Mouse (Mus musculus): Measurements from ENCODE around the gene Tanc2.

Gene Tanc2

DNA sequence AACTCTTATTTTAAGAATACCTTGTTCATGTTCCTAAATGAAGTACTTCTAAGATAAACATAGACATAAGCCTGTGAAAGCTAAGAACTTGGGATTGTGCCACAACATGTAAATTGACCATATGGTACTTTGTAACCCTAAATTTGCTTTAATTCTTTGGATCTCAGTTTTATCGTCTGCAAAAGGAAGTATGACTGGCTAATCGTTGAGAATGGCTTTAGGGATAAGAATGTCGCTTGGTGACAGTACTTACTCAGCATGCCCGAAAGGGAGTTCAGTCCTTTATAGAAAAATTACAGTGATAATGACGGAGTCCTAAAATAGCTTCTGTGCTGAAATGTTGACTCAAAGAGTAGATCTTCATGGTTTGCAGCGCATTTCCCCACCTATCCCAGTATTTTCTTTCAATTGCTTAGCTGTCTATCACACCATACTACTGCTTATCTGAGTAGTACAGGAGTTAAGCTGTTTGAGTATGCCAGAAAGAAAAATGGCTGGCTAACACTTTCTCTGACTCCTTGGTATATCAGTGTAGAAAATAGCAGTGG, 246.6 kb downstream of the Tanc2 start:
- no peak for DNase-seq

DNA sequence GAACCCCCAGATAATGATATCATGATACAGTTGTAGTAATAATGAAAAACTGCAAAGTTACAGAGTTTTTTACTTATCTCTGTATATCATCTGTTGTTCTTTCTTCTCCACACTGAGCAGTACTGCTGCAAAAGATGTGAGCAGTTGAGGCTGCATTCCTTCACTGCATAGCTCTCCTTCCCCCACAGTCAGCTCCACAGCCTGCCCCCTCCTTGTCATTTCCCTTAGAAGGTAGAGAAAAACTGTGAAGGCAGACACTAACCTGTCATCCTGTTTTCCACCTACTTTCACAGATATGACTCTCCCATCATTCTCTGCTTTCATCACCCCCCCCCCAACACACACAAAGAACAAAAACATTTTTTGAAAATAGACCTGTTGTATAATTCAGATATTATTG, 248.2 kb downstream of the Tanc2 start:
- no peak for DNase-seq

DNA sequence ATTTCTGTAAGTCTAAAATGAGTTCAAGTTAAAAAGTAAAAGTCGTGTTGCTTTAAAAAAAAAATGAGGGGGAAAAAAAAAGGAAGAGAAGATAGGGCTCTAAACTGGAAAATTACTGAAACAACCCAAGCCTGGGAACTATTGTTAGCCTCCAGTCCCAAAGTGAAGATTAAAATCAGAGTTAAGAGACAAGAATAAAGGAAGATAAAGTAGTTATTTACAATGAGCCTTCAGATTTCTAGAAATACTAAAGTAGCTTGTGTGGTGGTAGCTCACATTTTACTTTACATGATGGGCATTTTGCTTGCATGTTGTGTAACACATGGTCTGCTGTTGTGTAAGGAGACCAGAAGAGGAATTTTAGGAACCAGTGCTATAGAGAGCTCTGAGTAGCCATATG, 256.1 kb downstream of the Tanc2 start:
- no peak for DNase-seq

DNA sequence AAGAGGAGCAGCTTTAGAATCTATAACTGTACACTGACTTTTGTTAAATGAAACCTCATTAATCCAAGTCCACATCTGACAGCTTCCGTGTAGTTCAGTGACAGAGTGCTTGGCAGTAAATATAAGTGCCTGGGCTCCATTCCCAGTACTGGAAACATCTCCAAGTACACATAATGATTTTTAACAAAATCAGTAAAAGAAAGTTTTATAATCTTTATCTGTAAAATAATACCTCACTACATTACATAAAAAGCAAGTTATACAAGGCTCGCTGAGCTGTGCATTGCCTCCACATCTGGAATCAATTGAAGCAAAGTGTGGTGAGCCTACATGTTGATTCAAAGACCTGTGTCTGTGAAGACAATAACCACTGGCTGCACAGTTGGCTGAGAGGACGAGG, 265.7 kb downstream of the Tanc2 start:
- DNase-seq: no peak

DNA sequence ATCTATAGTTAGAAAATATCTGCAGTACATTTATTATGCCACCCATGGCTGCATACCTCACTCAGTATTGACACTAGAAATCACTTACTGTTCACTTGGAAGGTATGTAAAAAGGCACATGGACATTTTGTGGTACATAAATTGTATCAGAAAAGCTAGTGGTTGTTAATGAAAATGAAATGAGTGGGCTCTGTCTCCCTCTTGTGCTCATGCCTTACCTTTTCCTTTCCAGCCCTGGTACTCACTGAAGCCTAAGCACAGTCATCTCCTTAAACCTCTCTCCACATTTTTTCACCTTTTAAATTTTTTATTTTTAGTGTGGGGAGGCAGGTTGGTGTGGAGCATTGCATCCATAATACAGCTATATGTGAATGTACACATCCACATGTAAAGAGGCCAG, 268.3 kb downstream of the Tanc2 start:
- DNase-seq: no peak

DNA sequence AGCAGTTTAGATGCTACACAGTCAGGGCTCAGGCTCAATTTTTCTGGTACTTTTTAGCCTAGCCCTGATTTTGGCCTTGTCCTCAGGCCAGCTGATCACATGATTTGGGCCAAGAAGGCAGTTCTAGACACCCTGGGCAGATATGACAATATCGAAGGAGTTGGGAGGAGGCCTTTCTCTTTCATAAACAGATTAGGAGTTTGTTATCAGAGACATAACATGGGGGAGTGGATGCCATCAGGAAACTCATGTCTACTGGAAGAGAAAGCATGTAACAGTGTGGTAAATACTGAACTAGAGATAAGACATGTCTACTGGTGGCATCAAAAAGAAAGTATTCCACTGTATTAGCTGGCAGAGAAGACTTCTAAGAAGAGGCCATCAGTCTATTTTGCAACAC, 295.8 kb downstream of the Tanc2 start:
- DNase-seq: no peak

DNA sequence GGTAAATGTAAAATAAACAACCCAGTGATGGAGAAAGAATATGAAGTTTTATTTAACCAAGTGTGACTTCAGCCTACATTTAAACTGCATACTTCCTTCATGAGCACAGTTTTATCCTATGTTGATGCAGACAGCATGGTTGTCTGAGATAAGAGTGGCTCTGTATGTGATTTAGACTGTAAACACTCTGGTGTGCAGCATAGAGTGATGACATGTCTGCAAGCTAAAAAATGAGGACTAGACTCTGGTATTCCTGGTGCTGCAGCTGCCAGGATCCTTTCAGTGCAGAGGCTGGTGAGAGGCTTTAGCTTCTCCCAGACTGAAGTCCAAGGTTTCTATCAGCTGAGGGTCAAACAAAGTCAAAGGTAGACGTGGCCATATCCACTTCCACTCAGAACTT, 297.5 kb downstream of the Tanc2 start:
- DNase-seq: no peak

DNA sequence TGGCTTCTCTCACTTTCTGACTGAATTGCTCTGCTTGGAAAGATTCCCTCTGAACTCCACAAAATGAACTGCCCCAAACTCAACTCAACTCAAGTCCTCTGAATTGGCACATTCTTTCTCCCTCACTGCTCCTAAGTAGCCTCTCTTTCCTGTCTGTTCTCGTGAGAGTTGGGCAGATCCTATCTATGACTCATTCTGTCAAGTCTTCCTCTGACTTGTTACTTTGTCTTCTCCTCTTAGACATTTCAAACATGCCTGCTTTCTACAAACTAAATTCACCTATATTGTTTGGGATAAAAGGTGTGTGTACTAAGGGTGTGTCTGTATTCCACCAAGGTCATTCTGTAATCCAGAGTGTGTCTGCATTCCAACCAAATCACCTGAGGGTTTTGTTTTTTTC, 309.4 kb downstream of the Tanc2 start:
- DNase-seq: no peak

DNA sequence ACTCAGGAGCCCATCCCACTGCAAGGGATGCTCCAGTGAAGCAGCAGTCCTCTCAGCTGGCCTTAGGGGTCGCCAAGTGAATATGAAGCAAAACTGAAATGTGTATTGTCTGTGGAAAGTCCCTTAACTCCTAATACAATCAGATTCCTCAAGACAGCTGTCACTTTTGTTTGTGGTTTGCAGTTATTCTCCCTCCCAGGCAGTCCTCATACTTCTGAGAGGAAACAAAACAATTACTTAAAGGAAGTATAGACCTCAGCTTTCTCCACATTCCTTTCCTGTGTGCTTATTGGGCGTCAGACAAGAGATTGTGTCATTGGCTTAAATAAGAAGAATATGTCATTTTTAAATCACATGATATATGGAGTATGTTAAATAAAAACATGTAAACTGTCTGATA, 311.7 kb downstream of the Tanc2 start:
- no peak for DNase-seq

DNA sequence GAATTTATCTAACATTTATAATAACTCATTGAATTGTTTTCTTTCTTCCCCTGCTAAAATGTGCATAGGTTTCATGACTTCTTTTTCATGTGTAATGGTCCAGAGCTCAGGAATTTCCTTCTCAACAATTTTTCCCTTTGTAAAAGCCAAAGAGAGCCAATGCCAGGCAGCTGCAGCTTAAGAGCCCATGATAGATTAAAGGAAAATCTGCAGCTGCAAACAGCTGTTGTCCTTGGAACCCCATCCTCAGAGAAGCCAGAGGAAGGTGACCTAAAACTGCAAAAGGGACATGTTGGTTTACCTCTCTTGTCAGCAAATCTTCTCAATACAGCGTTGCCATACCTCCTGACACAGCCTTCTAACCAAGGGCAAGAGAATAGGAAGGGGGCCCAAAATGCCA, 313.2 kb downstream of the Tanc2 start:
- DNase-seq: peak; percentile 67

DNA sequence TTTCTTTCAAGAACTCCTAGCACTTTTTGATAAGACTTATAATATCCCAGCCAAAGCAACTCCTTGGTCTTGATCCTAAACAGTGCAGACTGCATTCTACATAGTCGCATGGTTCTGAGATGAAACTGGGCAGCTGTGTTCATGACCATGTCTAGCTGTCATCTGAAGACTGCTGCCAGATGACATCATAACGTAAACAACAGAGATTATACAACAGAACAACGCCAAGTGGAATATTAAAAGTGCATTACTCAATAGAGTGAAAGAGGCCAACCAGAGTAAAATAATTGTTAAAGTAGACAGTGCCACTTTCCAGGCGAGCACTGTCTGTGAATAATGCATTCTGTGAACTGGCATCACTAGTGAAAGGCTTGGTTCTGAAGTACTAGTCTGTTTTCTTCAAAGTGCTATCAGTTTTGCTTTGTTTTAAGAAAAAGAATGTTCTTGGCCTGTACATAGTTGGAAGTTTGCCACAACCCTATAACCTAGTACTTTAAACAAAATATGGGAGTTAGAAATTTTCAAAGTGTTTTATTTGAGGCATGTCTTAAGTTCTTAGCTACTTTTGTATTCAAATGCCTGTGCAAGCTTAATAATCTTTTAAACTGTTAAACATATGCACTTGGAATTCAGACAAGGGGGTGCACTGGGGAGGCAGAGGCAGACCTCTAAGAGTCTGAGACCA, 315.9 kb downstream of the Tanc2 start:
- DNase-seq: peak; percentile 79

DNA sequence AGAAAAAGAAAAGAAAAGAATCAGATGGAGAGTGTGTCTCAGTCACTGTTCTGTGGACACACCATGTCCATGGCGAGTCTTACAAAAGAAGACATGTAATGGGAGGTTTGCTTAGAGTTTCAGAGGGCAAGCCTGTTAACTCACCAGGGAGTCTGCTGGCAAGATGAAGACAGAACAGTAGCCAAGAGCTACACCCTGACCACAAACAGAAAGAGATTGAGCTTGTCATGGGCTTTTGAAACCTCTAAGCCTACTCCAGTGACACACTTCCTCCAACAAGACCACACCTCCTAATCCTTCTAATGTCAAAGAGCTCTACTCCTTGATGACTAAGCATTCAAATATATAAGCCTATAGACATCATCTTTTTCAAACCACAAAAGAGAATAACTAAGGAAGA, 317.6 kb downstream of the Tanc2 start:
- DNase-seq: no peak

DNA sequence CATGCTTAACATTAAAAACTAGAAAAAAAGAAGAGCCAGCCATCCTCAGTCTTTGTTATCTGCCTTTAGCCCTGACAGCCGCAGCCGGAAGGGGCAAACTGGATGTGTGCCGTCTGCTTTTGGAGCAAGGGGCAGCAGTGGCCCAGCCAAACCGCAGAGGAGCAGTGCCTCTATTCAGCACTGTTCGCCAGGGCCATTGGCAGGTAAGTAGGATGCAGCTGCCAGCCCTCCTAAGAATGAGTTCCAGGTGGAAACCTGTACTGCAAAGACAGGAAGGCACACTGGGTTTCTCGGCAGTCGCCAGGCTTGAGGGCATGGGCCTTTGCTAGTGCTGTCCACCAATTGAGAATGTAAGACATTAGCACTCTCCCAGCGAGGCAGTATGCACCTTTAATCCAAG, 319.1 kb downstream of the Tanc2 start:
- DNase-seq: no peak

DNA sequence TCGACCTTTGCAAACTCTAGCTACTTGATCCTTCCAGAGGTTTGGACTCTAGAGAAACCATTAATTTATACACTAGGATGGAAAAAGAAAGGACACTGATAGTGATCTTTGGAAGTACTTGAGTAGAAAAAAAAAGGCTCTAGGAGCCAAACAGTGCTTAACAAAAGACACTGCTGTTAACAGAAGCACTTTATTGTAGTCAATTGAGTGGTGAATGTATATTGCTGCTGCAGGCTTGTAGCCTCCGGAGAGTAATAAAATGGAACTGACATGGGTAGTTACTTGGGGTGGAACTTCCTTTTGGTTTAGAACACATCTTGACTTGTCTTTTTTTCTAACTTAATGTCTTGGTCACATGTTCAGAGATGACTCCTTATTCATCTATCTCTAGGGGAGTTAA, 319.8 kb downstream of the Tanc2 start:
- DNase-seq: no peak

DNA sequence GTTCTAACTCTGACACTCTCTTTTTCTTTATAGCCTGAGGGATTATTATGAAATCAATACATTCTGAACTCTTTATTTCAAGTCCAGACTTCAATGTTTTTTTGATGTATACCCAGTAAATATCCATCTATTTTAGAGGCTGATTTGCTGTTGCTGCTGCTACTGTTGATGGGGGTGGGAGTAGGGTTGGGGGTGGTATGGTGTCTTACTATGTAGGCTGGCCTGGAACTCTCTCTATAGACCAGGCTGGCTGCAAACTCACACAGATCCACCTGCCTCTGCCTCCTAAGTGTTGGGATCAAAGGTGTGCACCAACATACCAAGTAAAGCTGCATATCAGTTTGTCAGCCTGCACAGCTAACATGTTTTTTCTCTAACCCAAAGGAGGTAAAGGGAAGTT, 321.4 kb downstream of the Tanc2 start:
- no peak for DNase-seq

DNA sequence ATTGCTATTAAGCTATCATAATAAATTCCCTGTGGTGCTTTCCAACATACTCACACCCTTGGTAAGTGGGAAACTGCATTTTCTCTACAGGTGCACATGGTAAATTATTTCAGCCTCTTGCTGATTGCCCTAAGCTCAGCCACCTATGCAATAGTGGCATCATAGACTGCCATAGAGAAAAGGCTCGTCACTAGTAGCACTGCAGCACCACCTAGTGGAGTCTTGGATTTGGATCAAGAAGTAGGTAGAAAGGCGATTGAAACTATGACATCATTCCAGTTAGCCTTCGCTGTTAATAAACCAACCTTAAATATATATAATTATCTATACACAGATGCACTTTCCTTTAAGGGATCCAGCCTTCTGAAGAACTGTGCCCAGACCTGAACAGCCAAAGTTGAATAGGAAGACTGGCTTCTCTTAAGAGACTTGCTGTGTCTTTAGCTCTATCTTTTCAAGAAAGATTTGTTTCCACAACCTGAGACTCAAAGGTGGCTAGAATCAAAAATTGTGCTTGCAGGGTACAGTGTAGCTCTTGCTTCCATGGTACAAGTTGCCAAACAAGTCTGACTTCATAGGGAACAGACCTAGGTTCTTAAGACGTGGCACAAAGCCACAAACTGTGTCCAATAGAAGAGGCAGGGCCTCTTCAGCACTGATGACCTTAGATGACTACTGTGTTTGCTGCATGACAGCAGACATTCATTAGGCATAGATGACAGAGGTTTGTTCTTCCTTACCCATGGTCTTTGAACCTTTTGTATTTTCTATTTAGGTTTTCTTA, 322.0 kb downstream of the Tanc2 start:
- DNase-seq: peak; percentile 95

DNA sequence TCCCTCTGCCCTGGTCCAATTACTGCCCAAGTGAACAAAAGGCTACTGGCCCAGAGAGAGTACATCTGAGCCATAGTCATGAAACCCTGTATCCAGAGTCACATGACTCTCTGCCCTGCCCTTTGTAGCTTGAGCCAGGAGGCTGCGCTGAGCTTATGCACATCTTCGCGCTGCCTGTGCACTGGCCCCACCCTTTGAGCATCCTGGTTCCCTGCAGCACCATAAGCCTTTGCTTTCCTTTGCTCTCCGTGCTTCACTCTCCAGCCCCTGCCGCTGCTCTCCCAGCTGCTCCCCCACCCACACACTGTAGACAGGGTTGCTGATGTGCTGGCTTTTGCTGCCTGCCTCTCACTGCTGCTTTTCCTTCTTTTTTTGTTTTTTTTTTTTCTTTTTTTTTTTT, 323.8 kb downstream of the Tanc2 start:
- DNase-seq: no peak

DNA sequence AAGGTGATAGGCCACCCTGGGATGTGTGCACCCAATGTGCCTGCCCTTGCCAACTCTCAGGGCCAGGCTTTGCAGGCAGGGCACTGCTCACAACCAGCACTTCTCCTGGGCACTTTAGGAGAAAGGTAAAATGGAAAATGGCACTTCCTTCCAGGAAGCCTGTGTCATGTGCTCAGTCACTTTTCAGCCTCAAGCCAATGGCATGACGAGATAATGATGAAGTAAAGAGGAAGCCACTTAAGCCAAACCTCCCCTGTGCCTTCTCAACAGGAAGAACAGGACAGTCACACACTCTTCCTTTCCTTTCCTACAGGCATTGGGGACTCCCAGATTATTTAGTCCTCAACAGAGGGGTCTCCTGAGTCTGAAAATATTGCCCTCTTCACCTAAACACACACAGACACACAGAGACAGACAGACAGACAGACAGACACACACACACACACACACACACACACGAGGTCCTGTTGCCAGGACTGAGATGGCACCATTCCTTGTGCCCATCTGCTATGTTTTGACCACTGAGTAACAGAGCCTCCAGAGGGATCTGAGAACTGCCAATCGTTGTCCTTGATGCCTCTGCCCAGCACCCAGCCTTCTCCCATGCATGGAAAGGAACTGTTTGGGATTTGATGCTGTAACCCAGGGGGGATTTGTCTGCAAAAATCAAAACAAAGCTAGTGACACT, 330.5 kb downstream of the Tanc2 start:
- no peak for DNase-seq

DNA sequence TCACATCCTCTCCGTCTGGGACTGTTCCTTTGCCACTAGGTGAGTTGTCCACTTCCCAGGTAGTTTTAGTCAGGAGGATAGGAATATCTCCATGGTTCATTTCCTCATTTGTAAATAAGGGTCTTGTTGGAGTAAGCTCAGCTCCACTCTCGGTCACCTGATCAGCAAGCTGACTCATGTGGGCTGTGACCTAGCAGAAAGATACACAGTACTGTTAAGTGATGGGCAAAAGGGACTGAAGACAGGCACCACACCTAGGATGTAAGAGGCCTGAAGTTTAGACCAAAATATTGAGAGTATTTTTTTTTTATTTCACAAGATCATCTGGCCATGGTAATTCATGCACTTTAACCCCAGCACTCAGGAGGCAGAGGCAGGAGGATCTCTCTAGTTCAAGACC, 331.1 kb downstream of the Tanc2 start:
- no peak for DNase-seq

DNA sequence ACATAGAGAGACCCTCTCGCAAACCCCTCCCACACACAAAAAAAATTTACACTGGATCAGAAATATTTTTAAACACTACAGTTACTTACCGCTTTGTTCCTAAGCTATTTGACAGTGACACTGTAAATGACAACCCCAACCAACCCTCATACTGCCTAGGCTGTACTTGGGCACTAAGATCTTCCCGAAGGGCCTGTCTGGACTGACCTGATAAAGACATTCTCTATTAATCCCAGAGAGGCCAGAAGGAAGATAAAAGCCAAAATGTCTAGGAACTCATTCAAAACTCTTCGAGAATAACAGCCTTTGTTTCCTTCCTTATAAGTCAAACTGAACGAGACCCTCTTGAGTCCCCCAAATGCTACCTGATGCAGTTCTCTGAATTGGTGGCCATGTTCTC, 331.5 kb downstream of the Tanc2 start:
- no peak for DNase-seq

DNA sequence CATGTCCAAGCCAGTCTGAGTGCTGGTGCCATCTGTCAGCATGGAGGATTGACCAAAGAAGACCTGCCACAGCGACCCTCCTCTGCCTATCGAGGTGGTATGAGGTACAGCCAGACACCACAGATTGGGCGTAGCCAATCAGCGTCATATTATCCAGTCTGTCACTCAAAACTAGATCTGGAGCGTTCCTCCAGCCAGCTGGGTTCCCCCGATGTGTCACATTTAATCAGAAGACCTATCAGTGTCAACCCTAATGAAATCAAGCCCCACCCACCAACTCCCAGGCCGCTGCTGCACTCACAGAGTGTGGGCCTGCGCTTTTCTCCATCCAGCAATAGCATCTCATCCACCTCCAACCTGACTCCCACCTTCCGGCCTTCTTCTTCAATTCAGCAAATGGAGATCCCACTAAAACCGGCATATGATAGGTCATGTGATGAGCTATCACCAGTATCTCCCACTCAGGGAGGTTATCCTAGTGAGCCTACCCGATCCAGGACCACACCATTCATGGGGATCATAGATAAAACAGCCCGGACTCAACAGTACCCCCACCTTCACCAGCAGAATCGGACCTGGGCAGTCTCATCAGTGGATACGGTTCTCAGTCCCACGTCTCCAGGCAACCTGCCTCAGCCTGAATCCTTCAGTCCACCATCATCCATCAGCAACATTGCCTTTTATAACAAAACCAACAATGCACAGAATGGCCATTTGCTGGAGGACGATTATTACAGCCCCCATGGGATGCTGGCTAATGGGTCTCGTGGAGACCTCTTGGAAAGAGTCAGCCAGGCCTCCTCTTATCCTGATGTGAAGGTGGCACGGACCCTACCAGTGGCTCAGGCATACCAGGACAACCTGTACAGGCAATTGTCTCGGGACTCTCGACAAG, 333.2 kb downstream of the Tanc2 start:
- no peak for DNase-seq
